Mouse (Mus musculus) small intestine, adult 2 months (tissue): Measurements from ENCODE around the gene Exog. TPM values are rescaled to one million over a fixed set of nuclear protein-coding genes. Genes with fewer than 3 reads are reported as not detected.

Experiments used
- H3K27ac ChIP-seq: fragments of 200-500 bp; 2 replicates; pipeline ENCODE4 v1.5.1; 2012; ENCODE audit warnings: low read depth, low read length, control low read depth, inconsistent platforms; ENCODE audit not compliant: insufficient read depth
- H3K27me3 ChIP-seq: fragments of 200-500 bp; 2 replicates; pipeline ENCODE4 v1.6.1; 2012; ENCODE audit warnings: mild to moderate bottlenecking, moderate library complexity, low read length, inconsistent platforms; ENCODE audit not compliant: control insufficient read depth, insufficient read depth
- H3K36me3 ChIP-seq: fragments of 200-500 bp; 2 replicates; pipeline ENCODE4 v1.6.1; 2012; ENCODE audit warnings: mild to moderate bottlenecking, low read length, control low read depth, inconsistent platforms; ENCODE audit not compliant: control insufficient read depth, insufficient read depth
- H3K4me1 ChIP-seq: fragments of 200-500 bp; 2 replicates; pipeline ENCODE4 v1.6.1; 2012; ENCODE audit warnings: low read length, inconsistent platforms, mixed read lengths; ENCODE audit not compliant: control insufficient read depth, insufficient read depth, insufficient read length
- H3K4me3 ChIP-seq: fragments of 200-500 bp; 2 replicates; pipeline ENCODE4 v1.5.1; 2012; ENCODE audit warnings: low read depth, mild to moderate bottlenecking, control low read depth, inconsistent platforms, low read length, moderate library complexity
- CTCF ChIP-seq: fragments of 200-500 bp; IDR thresholded peaks from 2 replicates; pipeline ENCODE4 v1.5.1; 2012; ENCODE audit warnings: low read depth, mild to moderate bottlenecking, control low read depth, inconsistent platforms, low read length, moderate library complexity, mixed read lengths; ENCODE audit not compliant: insufficient replicate concordance, insufficient read length; ENCODE audit errors: extremely low read depth
- POLR2A ChIP-seq: fragments of 200-500 bp; IDR thresholded peaks from 2 replicates; pipeline ENCODE4 v1.6.1; 2012; ENCODE audit warnings: low read depth, mild to moderate bottlenecking, control low read depth, inconsistent platforms, low read length, moderate library complexity
- WGBS: fragments of 180-500 bp; shearing (Covaris S2); methylation state at CpG from one replicate; pipeline ENCODE4 v1.1.7; 2018; 5-methylcytosine and 5-hydroxymethylcytosine counted together
- polyA plus RNA-seq: library from polyadenylated mRNA; depleted of rRNA; stranded (reverse); fragments of >200 nt; gene quantifications from 2 replicates; pipeline ENCODE4 v1.2.3, GENCODE M21; 2012

Exog gene
- polyA plus RNA-seq, 1 experiment: 1.1 TPM

DNA sequence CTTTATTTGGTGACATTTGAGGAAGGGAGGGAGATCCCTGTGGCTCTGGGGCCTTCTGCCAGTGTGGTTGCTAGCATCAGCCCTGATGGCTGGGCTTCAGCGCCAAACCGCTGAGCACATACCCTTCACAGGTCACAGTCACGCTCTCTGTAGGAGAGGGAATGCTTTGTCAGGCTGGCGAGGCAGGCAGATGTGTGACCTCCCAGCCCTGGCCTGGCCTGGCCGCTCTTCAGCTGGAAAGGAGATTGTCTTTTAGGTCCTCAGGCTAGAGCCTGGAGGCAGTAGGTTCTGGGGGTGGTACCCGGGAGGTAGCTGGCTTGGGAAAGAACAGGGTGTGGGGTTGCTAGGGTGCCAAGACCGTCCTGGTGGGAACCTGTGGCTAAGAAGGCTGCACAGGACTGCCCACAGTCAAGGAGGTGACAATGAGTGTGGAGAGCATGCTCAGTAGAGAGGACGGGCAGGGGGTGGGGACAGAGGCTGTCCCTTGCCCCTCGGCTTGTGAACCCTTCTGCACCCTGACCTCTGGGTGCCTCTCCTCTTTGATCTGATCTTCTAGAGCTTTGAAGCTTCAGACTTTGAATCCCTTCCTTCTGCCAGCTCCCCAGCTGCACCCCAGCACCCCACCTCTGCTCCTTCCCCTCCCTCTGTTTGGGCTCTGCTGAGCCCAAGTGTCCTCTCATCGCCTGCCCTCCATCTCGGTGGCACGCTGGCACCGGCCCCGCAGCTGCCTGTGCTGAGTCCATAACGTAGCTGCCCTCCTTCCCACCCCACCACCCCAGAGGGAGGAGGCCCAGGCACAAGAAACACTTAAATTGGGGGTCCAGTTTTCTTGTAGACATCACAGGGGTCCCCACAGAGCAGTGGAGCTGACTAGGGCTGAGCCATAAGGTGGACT, 30.2 kb downstream of the Exog start:
- Histone ChIP-seq H3K27me3 (no peaks in the 10 kb centered on the region), H3K4me1 (no peaks in the 10 kb centered on the region), H3K36me3 (no peaks in the 10 kb centered on the region), H3K4me3 (no peak overlapping the region), H3K27ac (no peak overlapping the region)
- WGBS: 51% methylated on average over 15 of the region's 15 CpGs
- TF ChIP-seq CTCF (no peak), POLR2A (no peak)

DNA sequence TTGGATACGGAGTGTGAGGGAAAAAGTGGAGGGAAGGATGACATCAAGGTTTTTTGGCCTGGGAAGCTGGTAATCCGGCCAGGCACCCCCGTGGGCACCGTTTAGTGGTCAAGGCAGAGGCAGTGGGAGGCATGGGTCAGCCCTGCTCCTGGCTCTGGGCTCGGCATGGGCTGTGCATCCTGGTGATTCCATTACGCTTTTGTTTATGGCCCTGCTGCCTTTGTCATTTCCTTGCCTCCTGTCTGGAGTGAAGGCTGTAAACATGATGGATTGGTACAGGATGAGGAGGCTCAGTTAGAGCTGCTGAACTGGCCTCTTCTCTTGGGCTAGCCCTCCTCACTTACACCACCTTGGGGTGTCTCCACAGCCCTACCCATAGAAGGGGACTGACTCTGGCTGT, 33.0 kb downstream of the Exog start:
- 48% methylated on average over 6 of the region's 6 CpGs for WGBS

DNA sequence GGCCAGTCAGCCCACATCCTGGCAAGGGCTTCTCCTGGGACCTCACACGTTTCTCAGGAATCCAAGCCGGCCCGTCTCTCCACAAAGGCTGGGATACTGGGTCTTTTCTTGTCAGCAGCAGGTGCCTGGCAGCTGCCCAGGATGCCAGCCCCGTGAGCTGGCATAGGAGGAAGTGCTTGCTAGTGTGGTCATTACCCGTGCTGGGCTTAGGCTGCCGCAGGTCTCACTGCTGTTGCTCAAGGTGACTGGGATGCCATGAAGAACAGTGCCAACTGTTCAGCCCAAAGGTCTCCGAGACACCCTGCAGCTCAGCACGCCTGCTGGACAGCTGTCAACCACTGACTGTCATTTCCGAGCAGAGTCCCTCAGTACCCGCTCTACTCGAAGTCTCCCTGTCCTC, 33.6 kb downstream of the Exog start:
- Histone ChIP-seq H3K4me3 (no peak overlapping the region), H3K4me1 (no peaks in the 10 kb centered on the region), H3K27ac (no peak overlapping the region), H3K36me3 (no peaks in the 10 kb centered on the region), H3K27me3 (no peaks in the 10 kb centered on the region)
- 37% methylated on average over 11 of the region's 11 CpGs for WGBS
- TF ChIP-seq POLR2A (no peak), CTCF (no peak)

More for the DNA sequence above, 33.0 kb downstream of the Exog start:
- Histone ChIP-seq H3K27me3 (no peaks in the 10 kb centered on the region), H3K36me3 (no peaks in the 10 kb centered on the region), H3K4me1 (no peaks in the 10 kb centered on the region), H3K27ac (no peak overlapping the region), H3K4me3 (no peak overlapping the region)
- no peak for TF ChIP-seq CTCF
- no peak for TF ChIP-seq POLR2A

DNA sequence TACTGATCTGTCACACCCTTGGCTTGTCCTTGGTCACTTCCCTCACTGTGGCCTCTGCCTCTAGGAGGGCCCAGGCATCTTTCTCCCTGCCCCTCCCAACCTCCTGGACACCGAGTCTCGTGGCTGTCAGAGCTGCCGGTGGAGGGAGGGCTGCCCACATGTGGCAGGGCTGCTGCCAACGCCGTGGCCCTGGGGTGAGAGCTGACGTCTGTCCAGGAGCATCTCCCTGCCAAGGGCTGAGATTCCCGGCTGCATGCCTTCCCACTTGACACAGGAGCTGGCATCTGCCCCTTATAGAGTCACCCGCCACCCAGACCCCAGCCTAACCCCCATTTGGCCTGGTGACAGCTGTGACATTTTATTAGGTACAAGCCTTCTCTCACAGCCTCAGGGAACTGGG, 34.6 kb downstream of the Exog start:
- WGBS: 60% methylated on average over 8 of the region's 8 CpGs
- TF ChIP-seq POLR2A (no peak), CTCF (no peak)
- H3K27me3 ChIP-seq: no peaks in the 10 kb centered on the region
- no peak overlapping the region for H3K27ac ChIP-seq
- no peak overlapping the region for H3K4me3 ChIP-seq
- H3K36me3 ChIP-seq: no peaks in the 10 kb centered on the region
- H3K4me1 ChIP-seq: no peaks in the 10 kb centered on the region

DNA sequence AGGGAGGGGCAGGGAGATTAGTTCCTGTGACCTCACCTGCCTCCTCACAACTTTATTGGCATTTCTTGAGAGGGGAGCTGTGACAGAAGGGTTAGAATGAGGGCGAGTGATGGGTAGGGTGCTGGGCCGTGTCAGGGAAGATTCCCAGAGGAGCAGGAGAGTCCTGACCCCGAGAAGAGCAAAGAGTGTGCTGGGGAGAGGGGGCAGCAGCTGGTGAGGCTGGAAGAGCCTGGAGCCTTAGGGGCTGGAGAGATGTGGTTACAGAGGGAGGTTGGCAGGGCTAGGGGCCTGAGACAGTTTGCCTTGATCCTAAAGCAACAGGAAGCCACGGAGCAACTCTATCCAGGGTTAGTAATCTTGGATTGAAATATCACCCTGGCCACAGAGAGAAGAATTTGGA, 36.9 kb downstream of the Exog start:
- no peak overlapping the region for H3K27ac ChIP-seq
- no peaks in the 10 kb centered on the region for H3K27me3 ChIP-seq
- TF ChIP-seq POLR2A (no peak), CTCF (no peak)
- WGBS: 78% methylated on average over 4 of the region's 4 CpGs
- H3K4me3 ChIP-seq: no peak overlapping the region
- no peaks in the 10 kb centered on the region for H3K36me3 ChIP-seq
- no peaks in the 10 kb centered on the region for H3K4me1 ChIP-seq

DNA sequence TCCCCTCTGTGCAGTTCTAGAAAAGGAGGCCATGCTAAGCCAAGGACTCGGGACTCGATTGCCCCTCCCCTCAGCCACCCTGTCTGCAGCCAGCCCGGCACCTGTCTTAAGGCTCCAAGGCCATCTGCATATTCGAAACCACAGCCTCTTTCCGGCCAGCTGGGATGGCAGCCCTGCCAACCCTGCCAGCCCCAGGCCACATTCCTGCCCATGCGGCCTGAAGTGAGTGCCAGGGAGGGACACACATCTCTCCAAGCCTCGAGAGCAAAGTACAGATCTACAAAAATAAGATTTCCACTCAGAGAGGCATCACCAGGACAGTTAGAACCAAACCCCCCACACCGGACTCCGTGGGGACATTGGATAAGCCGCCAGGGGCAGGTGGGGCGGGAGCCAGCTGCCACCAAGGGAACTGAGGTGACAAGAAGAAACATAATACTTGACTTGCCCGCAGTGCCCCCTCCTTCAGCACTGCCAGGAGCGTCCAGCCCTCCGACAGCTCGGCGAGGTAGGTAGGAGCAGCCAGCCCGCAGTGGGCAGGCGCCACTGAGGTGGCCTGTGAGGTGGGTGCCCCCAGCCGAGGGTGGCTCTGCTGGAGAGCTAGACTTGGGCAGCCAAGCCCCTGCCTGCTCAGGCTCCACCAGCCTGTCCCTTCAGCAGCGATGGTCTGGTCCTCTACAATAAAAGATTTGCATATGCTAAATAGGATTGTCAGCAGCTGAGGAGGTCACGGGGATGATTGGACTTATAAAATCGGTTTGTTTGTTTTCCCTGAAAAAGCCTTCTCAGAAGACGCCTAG, 39.0 kb downstream of the Exog start:
- Histone ChIP-seq H3K36me3 (no peaks in the 10 kb centered on the region), H3K4me3 (no peak overlapping the region), H3K27me3 (no peaks in the 10 kb centered on the region), H3K27ac (no peak overlapping the region), H3K4me1 (no peaks in the 10 kb centered on the region)
- TF ChIP-seq POLR2A: no peak
- TF ChIP-seq CTCF: no peak
- 49% methylated on average over 23 of the region's 23 CpGs for WGBS

DNA sequence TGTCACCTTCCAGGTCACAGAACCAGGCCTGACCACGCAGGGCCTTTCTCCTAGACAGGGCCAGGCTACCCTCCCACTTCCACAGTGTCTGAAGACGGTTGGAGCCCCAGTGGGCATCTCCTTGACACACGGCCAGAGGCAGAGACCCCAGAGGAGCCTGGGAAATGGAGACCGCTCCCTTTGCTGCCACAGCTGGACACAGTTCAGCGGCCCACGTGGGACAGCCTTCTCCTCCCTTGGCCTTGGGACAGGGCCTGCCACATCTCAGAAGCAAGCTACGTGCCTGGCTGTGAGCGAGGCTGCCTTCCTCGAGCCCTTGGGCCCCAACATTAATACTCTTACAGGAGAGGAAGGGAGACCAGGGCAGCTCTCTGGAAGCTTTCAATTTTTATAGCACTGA, 39.7 kb downstream of the Exog start:
- Histone ChIP-seq H3K27me3 (no peaks in the 10 kb centered on the region), H3K27ac (no peak overlapping the region), H3K4me1 (no peaks in the 10 kb centered on the region), H3K4me3 (no peak overlapping the region), H3K36me3 (no peaks in the 10 kb centered on the region)
- TF ChIP-seq CTCF: no peak
- TF ChIP-seq POLR2A: no peak
- 70% methylated on average over 9 of the region's 9 CpGs for WGBS

DNA sequence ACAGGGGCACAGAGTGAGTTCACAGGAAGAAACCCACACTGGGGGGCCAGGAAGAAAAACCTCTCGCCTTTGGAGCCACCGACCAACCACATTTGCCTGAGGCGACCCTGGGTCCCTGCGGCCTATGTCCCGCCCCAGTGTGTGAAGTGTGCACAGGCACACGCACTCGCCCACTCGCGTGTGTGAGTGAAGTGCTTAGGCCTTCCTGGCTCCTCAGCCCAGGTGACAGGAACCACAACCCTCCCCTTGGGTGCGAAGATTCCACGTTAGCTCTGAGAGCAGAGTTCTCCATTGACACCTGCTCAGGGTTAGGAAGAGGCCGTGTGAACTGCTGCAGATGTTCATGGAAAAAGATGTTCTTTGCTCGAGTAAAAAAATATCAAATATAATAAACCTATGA, 40.1 kb downstream of the Exog start:
- Histone ChIP-seq H3K27ac (no peak overlapping the region), H3K4me1 (no peaks in the 10 kb centered on the region), H3K4me3 (no peak overlapping the region), H3K36me3 (no peaks in the 10 kb centered on the region), H3K27me3 (no peaks in the 10 kb centered on the region)
- 84% methylated on average over 13 of the region's 13 CpGs for WGBS
- TF ChIP-seq POLR2A (no peak), CTCF (no peak)
